Mouse (Mus musculus): ENCODE measurements around the gene Aph1c. TPM values are rescaled to one million over a fixed set of nuclear protein-coding genes. Genes with fewer than 3 reads are reported as not detected.

Aph1c gene
- polyA plus RNA-seq, 1 experiment from 2014 or later = 11.7 TPM

Other genes starting within 250 kb of the Aph1c start
- 62.4 and 67.1 TPM in 2 replicates for gene Usp3, start 241.6 kb downstream of the Aph1c start, polyA plus RNA-seq (2015; fragmentation: Nextera tagmentation; extraction: Ambion mirVana)
- gene Car12, start 121.0 kb downstream of the Aph1c start, polyA plus RNA-seq (2015; fragmentation: Nextera tagmentation; extraction: Ambion mirVana) = 27.7 and 30.7 TPM in 2 replicates
- gene Aph1b, start 39.2 kb downstream of the Aph1c start, polyA plus RNA-seq (2015; fragmentation: Nextera tagmentation; extraction: Ambion mirVana) = 11.3 and 12.0 TPM in 2 replicates
- gene Gm10647, start 37.7 kb downstream of the Aph1c start, polyA plus RNA-seq (2015; fragmentation: Nextera tagmentation; extraction: Ambion mirVana) = 0.71 and 1.2 TPM in 2 replicates
- gene Rab8b, start 85.0 kb upstream of the Aph1c start, polyA plus RNA-seq (2015; fragmentation: Nextera tagmentation; extraction: Ambion mirVana) = 27.0 and 27.8 TPM in 2 replicates
- gene Rps27l, start 111.4 kb upstream of the Aph1c start, polyA plus RNA-seq (2015; fragmentation: Nextera tagmentation; extraction: Ambion mirVana) = 585 and 609 TPM in 2 replicates
- gene Lactb, start 140.8 kb upstream of the Aph1c start, polyA plus RNA-seq (2015; fragmentation: Nextera tagmentation; extraction: Ambion mirVana) = 16.0 and 17.7 TPM in 2 replicates
- gene Tpm1, start 214.7 kb upstream of the Aph1c start, polyA plus RNA-seq (2015; fragmentation: Nextera tagmentation; extraction: Ambion mirVana) = 578 and 635 TPM in 2 replicates